Mouse (Mus musculus): ENCODE results near the gene Tspan13. TPM values are rescaled to one million over a fixed set of nuclear protein-coding genes. Genes with fewer than 3 reads are reported as not detected.

The Tspan13 gene
- not detected in 2 replicates for polyA plus RNA-seq (2012; ENCODE audit: insufficient read depth, insufficient read length, low replicate concordance, missing spikeins)

DNA sequence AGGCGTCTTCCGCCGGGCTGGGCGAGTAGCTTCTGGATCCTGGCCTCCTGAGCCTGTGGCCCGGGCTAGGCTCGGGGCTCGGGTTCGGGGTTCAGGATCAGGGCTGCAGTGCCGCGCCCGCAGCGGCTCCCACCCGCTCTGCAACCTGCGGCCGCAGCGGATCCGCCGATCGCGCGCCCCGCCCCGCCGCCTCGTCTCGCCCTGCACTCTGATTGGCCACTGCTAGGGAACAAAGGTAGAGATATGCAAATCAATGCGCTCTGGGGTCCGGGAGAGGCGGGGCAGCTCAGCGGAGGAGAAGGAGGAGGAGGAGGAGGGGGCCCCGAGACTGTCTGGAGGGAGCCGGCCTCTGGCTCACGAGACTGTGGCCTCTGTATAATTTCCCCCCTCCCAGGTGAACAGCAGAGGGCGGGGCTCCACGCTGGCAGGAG lies at the start of gene Tspan13:
TSS of gene Tspan13 (minus strand) at position 153 of the 431 bp plus-strand sequence.
- Histone ChIP-seq H3K27ac (ENCODE audit: insufficient read depth, low read depth, low read length) (no peak within 1 kb of the TSS; the same call in 1 of the 2 replicates), H3K4me1 (ENCODE audit: control insufficient read depth, insufficient read depth, low read length) (peaks cover 4% of the 10 kb centered on the region; the same call in 1 of the 2 replicates), H3K4me3 (ENCODE audit: insufficient read depth, low read depth, low read length) (peak within 1 kb of the TSS; percentile 77)
- TF ChIP-seq POLR2A (IDR thresholded peaks at IDR 0.05; ENCODE audit: insufficient read depth, low read depth, low read length): peak; percentile 63
- TF ChIP-seq CTCF (IDR thresholded peaks at IDR 0.05; ENCODE audit: insufficient read depth, low read depth, low read length): no peak
- under 1% methylated on average over 35 of the region's 35 CpGs for WGBS

DNA sequence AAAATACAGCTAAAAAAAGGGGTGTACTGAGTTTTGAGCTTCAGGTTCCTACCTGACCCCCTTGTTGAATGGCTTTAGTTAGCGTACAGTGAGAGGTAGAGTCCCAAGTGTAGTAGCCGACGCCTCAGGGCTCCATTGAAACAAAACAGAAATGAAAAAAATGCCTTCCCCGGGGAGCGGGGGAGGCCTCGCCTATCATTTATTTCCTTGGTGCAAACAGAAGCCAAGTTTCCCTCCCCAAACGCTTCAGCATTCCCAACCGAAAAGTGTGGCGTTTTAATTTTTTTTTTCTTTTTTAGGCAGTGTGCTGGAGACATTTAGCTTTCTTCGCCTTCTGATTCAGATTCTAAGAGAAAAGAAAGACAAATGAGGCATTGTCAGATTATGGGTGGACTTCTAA lies 49.7 kb upstream of the Tspan13 start:
- no peak overlapping the region for H3K27ac ChIP-seq (ENCODE audit: insufficient read depth, low read depth, low read length)

DNA sequence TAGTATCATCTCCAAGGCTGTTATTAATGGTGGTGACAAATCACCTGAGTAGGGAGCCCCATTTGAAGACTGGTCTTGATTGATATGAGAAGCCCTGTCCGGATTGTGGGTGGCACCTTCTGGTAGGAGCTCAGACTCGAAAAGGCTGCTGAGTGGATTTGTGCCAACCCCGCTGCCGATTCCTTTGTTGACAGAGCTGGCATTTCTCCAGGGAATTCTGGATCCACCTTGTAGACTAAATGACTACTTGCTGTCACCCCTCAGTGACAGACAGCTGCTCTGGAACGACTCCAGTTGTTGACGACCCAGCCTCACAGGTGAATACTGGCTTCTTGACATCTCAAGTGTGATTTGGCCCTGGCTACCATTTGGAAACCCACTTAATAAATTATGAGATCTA lies 46.9 kb upstream of the Tspan13 start:
- H3K4me1 ChIP-seq (ENCODE audit: control insufficient read depth, insufficient read depth, low read length): no peaks in the 10 kb centered on the region
- TF ChIP-seq POLR2A (IDR thresholded peaks at IDR 0.05; ENCODE audit: insufficient read depth, low read depth, low read length) (no peak), CTCF (IDR thresholded peaks at IDR 0.05; ENCODE audit: insufficient read depth, low read depth, low read length) (no peak)
- no peak overlapping the region for H3K4me3 ChIP-seq (ENCODE audit: insufficient read depth, low read depth, low read length)
- WGBS: 46% methylated on average over 6 of the region's 6 CpGs
- H3K27ac ChIP-seq (ENCODE audit: insufficient read depth, low read depth, low read length): no peak overlapping the region

More for the DNA sequence above, 49.7 kb upstream of the Tspan13 start:
- WGBS: 92% methylated on average over 10 of the region's 10 CpGs
- TF ChIP-seq POLR2A (IDR thresholded peaks at IDR 0.05; ENCODE audit: insufficient read depth, low read depth, low read length): no peak
- no peak for TF ChIP-seq CTCF (IDR thresholded peaks at IDR 0.05; ENCODE audit: insufficient read depth, low read depth, low read length)
- no peaks in the 10 kb centered on the region for H3K4me1 ChIP-seq (ENCODE audit: control insufficient read depth, insufficient read depth, low read length)
- no peak overlapping the region for H3K4me3 ChIP-seq (ENCODE audit: insufficient read depth, low read depth, low read length)

- Histone ChIP-seq H3K27ac (ENCODE audit: insufficient read depth, low read depth, low read length) (no peak overlapping the region), H3K4me3 (ENCODE audit: insufficient read depth, low read depth, low read length) (no peak overlapping the region), H3K4me1 (ENCODE audit: control insufficient read depth, insufficient read depth, low read length) (no peaks in the 10 kb centered on the region)
- 98% methylated on average over 1 of the region's 1 CpGs for WGBS
- TF ChIP-seq POLR2A (IDR thresholded peaks at IDR 0.05; ENCODE audit: insufficient read depth, low read depth, low read length): no peak
- no peak for TF ChIP-seq CTCF (IDR thresholded peaks at IDR 0.05; ENCODE audit: insufficient read depth, low read depth, low read length)
These were observed 46.5 kb upstream of the Tspan13 start for GRCm38 (mm10) chr12:36088804-36089203.

DNA sequence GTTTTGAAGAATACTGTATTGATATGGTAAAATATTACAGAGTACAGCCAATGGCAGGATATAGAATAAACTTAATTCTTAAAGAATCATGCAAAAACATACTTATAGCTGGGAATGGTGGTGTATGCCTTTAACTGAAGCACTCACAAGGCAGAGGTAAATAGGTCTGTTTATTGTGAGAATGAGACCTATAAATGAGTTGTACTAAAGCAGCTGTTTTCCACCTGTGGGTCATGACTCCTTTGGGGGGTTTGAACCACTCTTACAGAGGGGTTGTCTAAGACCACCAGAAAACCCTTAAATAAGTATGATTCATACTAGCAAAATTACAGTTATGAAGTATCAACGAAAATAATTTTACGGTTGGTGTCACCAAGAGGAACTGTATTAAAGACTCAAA lies 43.1 kb upstream of the Tspan13 start:
- H3K4me3 ChIP-seq (ENCODE audit: insufficient read depth, low read depth, low read length): no peak overlapping the region
- no peak overlapping the region for H3K27ac ChIP-seq (ENCODE audit: insufficient read depth, low read depth, low read length)
- TF ChIP-seq POLR2A (IDR thresholded peaks at IDR 0.05; ENCODE audit: insufficient read depth, low read depth, low read length): no peak
- TF ChIP-seq CTCF (IDR thresholded peaks at IDR 0.05; ENCODE audit: insufficient read depth, low read depth, low read length): no peak
- WGBS: 94% methylated on average over 2 of the region's 2 CpGs
- H3K4me1 ChIP-seq (ENCODE audit: control insufficient read depth, insufficient read depth, low read length): no peaks in the 10 kb centered on the region

DNA sequence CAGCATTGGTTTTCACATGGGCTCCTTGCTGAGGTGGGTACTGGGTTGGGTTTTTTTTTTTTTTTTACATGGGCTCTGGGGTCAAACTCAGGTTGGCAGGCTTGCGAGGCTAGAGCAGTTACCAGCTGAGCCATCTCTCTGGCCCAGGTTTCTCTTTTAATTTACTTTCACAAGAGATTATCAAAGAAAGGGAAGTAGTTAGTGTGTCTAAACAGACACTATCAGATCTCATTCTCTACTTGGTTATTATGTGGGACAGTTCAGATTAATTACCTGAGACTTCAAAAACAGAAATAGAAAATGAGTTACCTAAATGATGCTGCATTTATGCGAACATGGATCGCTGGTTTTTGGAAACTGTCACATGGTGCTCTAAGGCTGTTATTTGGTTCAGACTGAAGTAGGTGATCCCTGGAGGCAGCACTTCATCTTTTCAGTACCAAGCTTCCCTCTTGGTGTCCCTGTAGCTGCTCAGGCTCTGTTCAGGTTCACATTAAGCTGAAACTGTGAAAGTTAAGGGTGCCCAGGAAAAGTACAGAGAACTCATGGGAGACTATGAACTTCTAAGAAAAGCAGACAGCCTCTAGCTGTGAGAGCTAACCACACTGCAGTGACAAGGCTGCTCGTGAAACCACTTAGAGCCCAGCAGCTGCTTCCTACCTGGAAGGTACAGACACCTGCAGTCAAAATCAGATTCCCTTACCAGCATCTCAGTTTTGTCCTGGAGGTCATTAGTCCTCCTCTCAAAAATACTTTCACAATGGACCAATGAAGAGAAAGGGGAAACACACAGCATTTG lies 36.0 kb upstream of the Tspan13 start:
- TF ChIP-seq POLR2A (IDR thresholded peaks at IDR 0.05; ENCODE audit: insufficient read depth, low read depth, low read length): no peak
- TF ChIP-seq CTCF (IDR thresholded peaks at IDR 0.05; ENCODE audit: insufficient read depth, low read depth, low read length): no peak
- Histone ChIP-seq H3K4me1 (ENCODE audit: control insufficient read depth, insufficient read depth, low read length) (no peaks in the 10 kb centered on the region), H3K4me3 (ENCODE audit: insufficient read depth, low read depth, low read length) (no peak overlapping the region), H3K27ac (ENCODE audit: insufficient read depth, low read depth, low read length) (no peak overlapping the region)
- 87% methylated on average over 4 of the region's 4 CpGs for WGBS

DNA sequence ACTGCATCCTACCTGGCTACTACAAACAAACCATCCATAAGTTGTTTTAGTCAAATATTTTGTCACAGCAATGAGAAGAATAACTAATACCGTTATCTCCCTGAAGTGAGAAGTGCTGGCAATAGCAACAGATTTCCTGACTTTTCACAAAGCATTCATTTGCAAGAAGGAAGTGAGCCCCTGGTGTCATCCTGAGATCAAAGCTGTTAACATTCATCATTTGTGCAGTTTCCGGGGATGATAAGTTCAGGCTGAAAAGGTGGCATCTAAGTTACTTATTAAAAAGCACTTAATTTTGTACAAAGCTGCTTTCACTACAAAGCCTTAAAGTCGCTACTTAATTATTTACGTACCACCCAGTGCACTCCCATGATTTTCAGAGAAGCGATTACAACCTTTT lies 30.6 kb upstream of the Tspan13 start:
- Histone ChIP-seq H3K4me3 (ENCODE audit: insufficient read depth, low read depth, low read length) (no peak overlapping the region), H3K4me1 (ENCODE audit: control insufficient read depth, insufficient read depth, low read length) (no peaks in the 10 kb centered on the region), H3K27ac (ENCODE audit: insufficient read depth, low read depth, low read length) (no peak overlapping the region)
- TF ChIP-seq CTCF (IDR thresholded peaks at IDR 0.05; ENCODE audit: insufficient read depth, low read depth, low read length): no peak
- TF ChIP-seq POLR2A (IDR thresholded peaks at IDR 0.05; ENCODE audit: insufficient read depth, low read depth, low read length): no peak
- 55% methylated on average over 5 of the region's 5 CpGs for WGBS

- WGBS: 94% methylated on average over 4 of the region's 4 CpGs
- no peaks in the 10 kb centered on the region for H3K4me1 ChIP-seq (ENCODE audit: control insufficient read depth, insufficient read depth, low read length)
- no peak overlapping the region for H3K27ac ChIP-seq (ENCODE audit: insufficient read depth, low read depth, low read length)
- TF ChIP-seq CTCF (IDR thresholded peaks at IDR 0.05; ENCODE audit: insufficient read depth, low read depth, low read length) (no peak), POLR2A (IDR thresholded peaks at IDR 0.05; ENCODE audit: insufficient read depth, low read depth, low read length) (no peak)
- no peak overlapping the region for H3K4me3 ChIP-seq (ENCODE audit: insufficient read depth, low read depth, low read length)
These were observed 27.9 kb upstream of the Tspan13 start for GRCm38 (mm10) chr12:36070231-36070630.

- H3K4me1 ChIP-seq (ENCODE audit: control insufficient read depth, insufficient read depth, low read length): no peaks in the 10 kb centered on the region
- WGBS: 98% methylated on average over 2 of the region's 2 CpGs
- H3K4me3 ChIP-seq (ENCODE audit: insufficient read depth, low read depth, low read length): no peak overlapping the region
- no peak overlapping the region for H3K27ac ChIP-seq (ENCODE audit: insufficient read depth, low read depth, low read length)
- TF ChIP-seq CTCF (IDR thresholded peaks at IDR 0.05; ENCODE audit: insufficient read depth, low read depth, low read length) (no peak), POLR2A (IDR thresholded peaks at IDR 0.05; ENCODE audit: insufficient read depth, low read depth, low read length) (no peak)
These were observed 25.2 kb upstream of the Tspan13 start for GRCm38 (mm10) chr12:36067538-36067937.

Measured in olfactory bulb, adult 2 months (tissue).